Mouse (Mus musculus): ENCODE measurements at regions not wholly inside any gene's neighbourhood (a gene's known extent, or its start where the extent isn't known, plus 50 kb on each side); places are given as distances from the start of the nearest gene placed in this dataset.

DNA sequence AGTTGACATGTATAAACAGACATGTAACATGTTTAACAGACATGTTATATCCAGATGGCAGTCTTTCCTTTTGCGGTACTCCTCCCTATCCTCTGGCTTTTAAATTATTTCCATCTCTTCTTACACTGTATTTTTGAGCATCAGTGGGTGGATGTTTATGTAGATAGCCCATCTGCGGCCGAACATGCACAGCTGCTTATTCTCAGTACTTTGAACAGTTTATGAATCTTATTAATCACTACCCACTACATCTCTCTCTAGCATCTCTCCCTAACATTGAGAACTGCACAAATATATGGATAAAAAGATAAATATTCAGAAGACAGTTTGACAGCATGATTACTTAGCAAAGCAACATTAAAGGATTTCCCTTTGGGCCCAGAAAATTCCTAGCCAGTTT is 212.8 kb upstream of the Dnajc24 start:
- TF ChIP-seq CTCF (IDR thresholded peaks at IDR 0.05; ENCODE audit: low read depth, low read length) (no peak), POLR2AphosphoS5 (IDR thresholded peaks at IDR 0.05; ENCODE audit: insufficient replicate concordance, low read depth, low read length) (no peak)
